Mouse (Mus musculus): Measurements from ENCODE around the gene Set.

Gene Set

DNA sequence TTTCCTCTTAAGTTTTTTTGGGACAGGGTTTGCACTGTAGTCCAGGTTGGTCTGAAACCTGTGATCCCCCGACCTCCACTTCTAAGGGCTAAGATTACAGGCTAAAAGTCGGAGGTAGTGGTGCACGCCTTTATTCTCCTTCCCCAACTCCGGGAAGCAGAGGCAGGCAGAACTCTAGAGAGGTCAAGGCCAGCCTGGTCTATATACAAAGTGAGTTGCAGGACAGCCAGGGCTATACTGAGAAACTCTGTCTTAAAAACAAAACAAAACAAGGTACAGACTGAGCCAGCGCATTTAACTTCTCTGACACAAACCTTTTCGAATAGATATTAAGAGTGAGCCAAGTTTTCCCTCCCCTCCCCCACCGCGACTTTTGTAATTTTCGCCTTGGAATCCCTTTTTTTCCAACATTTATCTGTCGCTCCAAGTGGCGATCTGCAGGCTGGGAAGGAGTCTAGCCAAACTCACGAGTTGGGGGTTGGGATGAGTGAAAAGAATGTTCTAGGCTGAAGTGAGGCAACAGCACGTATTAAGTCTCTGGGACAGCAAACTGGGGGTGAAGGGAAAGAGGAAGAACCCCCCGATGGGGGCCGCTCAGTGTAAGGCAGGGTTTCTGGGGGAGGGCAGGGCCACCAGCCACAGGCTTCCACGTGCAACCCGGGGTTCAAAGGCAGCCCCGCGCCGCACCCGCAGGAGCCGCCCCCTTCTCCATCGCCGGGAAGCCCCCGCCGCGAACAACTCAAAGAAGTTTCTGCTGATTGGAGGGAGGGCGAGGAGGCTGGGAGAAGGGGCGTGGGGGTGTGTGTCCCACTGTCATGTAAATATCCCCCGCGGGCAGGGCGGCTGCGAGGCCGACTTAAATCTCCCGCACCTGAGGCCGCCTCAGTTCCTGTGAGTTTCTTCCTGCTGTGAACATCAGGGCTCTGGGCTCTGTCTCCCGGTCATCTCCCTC lies 4.3 kb downstream of the Set start:
- in situ Hi-C loops (cut with MboI, MseI), result no loop called here

GRCm38 (mm10) chr2:30062249-30063093 lies 5.3 kb downstream of the Set start:
- in situ Hi-C loops (cut with MboI, MseI), result no loop called here

DNA sequence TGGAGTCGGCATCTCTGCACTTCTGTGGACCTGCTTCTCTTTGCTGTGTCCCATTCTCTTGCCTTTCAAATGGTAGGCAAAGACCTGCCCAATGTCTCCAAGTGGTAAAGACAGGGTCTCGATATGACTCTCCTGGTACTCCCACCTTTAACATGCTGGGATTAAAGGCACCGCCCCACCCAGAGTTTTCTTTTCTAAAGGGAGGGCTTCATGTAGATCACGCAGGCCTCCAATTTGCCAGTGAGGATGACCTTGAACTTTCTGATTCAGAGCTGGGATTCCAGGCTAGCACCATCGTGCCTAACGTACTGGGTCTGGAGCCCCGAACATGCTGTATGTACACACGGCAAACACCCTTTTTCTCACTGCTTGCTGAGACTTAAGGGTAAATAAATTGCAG lies 6.1 kb downstream of the Set start:
- in situ Hi-C loops (cut with MboI, MseI), result no loop called here

DNA sequence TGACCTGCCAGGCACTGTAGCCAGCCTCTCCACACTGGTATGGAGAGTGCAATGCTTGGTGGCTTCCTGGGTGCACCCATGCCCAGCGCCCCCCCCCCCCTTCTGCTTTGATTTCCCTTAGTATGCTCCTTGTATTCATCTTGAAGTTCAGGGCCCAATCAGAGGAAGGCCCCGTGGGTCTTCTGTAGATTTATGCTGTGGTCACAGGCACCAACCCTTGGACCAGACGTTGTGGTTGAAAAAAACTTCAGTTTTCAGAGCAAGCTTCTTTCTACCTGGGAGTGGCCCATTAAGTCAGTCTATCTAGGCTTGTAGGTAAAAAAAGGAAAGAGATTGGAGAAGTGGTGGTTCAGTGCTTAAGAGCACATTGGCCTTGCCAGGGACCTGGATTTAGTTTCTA lies 6.6 kb downstream of the Set start:
- in situ Hi-C loops (cut with MboI, MseI), result no loop called here

DNA sequence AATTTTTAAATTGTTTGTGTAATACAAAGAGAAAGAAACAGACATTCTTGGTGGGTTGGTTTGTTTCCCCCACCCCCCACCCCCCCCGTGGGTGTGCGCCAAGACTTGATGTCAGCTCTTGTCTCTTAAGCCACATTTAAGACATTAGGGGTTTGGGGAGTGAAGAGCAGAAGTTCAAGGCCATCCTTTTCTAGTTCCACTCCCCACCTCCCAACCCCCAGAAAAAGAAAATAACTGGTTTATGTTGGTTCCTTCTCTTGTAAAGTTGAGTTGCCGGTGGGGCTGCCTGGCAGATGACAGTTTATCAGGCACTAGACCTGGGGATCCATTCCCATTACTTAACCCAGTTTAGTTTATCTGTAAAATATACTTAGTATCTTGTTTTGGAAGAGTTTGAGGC lies 7.1 kb downstream of the Set start:
- in situ Hi-C loops (cut with MboI, MseI), result no loop called here

GRCm38 (mm10) chr2:30066046-30066901 lies 9.1 kb downstream of the Set start:
- in situ Hi-C loops (cut with MboI, MseI), result no loop called here

- in situ Hi-C loops (cut with MboI, MseI), result no loop called here
Measured at GRCm38 (mm10) chr2:30067031-30067888, 10.1 kb downstream of the Set start.

DNA sequence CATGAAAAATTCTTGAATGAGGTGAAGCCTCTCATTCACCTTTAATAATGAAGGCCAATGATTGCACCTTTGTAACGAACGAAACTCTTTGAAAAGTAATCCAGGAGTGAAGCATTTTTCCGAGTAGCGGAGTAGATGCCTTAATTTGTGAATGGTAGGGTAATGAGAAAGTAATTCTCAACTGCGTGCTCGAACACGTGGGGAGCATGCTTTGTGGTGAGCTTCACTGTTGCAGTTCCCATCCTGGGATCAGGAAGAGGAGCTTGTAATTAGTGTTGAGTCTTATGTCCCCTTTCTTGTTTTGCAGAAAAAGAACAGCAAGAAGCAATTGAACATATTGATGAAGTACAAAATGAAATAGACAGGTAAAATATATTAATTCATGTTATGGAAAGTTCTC lies 10.8 kb downstream of the Set start:
- in situ Hi-C loops (cut with MboI, MseI), result no loop called here

DNA sequence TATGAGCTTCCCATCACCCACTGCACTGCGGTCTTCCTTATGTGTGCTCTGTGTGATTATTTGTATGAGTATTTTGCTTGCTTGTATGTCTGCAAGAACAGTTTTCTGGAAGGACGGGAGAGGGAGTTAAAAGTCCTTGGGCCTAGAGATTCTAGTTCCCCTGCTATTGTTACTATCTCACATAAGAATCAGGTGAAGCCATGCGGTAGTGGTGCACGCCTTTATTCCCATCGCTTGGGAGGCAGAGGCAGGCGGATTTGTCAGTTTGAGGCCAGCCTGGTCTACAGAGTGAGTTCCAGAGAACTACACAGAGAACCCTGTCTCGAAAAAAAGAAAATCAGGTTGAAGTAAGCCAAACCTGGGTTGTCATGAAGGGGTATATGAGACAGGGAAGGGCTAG lies 15.7 kb downstream of the Set start:
- in situ Hi-C loops (cut with MboI, MseI), result no loop called here

- in situ Hi-C loops (cut with MboI, MseI), result no loop called here
Measured at GRCm38 (mm10) chr2:30073285-30073684, 16.1 kb downstream of the Set start.

GRCm38 (mm10) chr2:30075625-30076024 lies 18.4 kb downstream of the Set start:
- in situ Hi-C loops (cut with MboI, MseI), result no loop called here

DNA sequence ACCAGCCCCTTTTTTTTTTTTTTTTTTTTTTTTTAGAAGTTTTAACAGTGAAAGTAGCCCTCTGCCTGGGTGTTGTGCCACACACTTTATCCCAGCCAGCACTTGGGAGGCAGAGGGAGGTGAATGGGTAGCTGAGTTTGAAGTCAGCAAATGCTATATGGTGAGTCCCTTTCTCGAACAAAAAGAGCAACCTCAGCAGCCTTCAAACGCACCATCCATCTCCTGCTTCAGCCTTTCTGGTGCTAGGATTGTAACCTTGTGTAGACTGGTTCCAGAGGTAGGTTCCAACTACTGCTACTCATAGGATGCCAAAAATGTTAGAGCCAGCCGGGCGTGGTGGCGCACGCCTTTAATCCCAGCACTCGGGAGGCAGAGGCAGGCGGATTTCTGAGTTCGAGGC lies 19.3 kb downstream of the Set start:
- in situ Hi-C loops (cut with MboI, MseI), result no loop called here

- in situ Hi-C loops (cut with MboI, MseI), result no loop called here
Measured at GRCm38 (mm10) chr2:30076959-30077358, 19.8 kb downstream of the Set start.

- in situ Hi-C loops (cut with MboI, MseI), result no loop called here
Measured at GRCm38 (mm10) chr2:30077502-30078348, 20.5 kb downstream of the Set start, which contains the start of gene Pkn3. Gene Pkn3, plus strand, starts transcription at chr2:30077684.

DNA sequence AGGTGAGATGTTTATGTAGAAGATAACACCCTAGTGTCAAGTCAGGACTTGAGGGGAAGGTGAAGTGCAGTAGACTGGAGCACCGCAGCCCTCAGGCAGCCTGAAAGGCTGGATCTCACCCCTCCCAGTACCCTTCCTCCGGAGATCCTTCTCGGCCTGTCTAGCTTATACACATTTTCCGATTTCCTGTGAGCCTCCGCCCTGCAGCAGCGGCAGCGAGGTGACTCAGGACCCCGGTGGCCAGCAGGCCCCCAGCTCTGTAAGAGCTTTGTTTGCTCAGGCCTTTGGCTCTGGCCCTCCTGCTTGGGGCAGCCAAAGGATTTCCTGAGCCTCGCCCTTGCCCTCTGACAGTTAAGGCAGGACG lies 21.2 kb downstream of the Set start:
- in situ Hi-C loops (cut with MboI, MseI), result no loop called here

DNA sequence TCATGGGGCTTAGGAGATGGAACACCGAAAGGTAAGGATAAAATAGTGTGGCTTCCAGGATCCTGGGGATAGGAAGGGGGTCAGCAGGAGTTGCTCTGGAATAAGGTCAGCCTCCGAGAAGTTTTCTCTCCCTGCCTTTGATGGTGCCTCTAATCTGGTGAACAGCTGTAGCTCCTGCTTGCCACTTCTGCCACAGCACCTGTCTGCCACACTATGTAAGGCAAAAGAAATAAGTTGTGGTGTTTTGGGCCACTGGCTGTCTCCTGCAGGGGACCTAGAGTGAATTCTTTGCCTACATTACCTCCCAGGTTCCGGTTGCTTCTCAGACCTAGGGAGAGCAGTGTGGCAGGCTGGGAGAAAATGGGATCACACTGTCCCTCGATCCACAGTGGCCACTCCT lies 21.6 kb downstream of the Set start:
- in situ Hi-C loops (cut with MboI, MseI), result no loop called here

DNA sequence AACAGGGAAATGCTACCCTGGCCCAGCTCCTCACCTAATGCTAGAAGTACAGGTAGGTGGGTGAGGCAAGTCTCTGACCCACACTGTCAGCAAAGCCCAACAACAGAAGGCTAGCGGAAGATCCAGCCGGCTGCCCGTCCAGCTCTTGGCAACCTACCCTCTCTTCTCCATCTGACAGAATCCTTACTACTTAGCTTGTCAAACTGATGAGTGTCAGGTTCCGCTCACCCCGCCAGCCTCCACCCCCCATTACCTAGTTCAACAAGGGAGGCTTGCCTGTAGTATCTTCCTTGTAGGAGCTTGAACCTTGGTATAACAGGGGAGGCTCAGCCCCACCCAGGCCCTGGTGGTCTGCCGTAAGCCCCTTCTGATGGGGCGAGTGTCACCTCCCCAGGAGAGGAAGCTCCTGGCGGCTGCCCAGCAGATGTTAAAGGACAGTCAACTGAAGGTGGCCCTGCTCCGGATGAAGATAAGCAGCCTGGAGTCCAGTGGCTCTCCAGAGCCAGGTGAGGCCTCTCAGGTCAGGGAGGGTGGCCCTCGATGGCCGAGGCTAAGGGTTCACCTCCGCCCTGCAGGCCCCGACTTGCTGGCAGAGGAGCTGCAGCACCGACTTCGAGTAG lies 23.1 kb downstream of the Set start:
- in situ Hi-C loops (cut with MboI, MseI), result no loop called here

DNA sequence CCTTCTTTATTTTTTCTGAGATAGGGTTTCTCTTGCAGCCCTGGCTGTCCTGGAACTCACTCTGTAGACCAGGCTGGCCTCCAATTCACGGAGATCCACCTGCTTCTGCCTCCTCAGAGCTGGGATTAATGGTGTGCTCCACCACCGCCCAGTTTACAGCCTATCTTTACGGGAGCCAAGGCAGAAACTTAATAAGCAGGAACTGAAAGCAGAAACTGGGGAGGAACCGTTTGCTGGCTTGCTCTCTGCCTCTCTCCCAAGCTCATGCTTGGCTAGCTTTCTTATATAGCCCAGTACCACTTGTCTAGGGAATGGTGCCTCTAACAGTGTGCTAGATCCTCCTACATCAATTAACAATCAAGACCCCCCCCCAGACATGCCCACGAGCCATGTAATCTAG lies 26.9 kb downstream of the Set start:
- in situ Hi-C loops (cut with MboI, MseI), result no loop called here

GRCm38 (mm10) chr2:30084632-30085031 lies 27.5 kb downstream of the Set start:
- in situ Hi-C loops (cut with MboI, MseI), result no loop called here
